Mouse (Mus musculus): ENCODE measurements around the gene P2ry6. TPM values are rescaled to one million over a fixed set of nuclear protein-coding genes. Genes with fewer than 3 reads are reported as not detected.

P2ry6 gene
- polyA plus RNA-seq, 1 experiment from 2014 or later = 3.2 TPM

GRCm38 (mm10) chr7:100931316-100931925, 43.0 kb downstream of the P2ry6 start:
- peak overlapping the region; percentile 43 for H3K4me3 ChIP-seq
- peak overlapping the region; percentile 89 for H3K4me2 ChIP-seq
- no peaks in the 10 kb centered on the region for H3K9me3 ChIP-seq
- peak overlapping the region; percentile 67 for H3K27ac ChIP-seq
- peaks cover 49% of the 10 kb centered on the region for H3K27me3 ChIP-seq (replicated peaks)
- WGBS = under 1% methylated on average over 73 of the region's 73 CpGs
- no peaks in the 10 kb centered on the region for H3K36me3 ChIP-seq (replicated peaks)
- ATAC-seq (replicated peaks) = peak; percentile 37
- peaks cover 41% of the 10 kb centered on the region for H3K4me1 ChIP-seq
- H3K9ac ChIP-seq = peak overlapping the region; percentile 33

- H3K4me3 ChIP-seq = peak overlapping the region; percentile 43
- peak overlapping the region; percentile 89 for H3K4me2 ChIP-seq
- H3K27me3 ChIP-seq (replicated peaks) = peaks cover 53% of the 10 kb centered on the region
- peak overlapping the region; percentile 33 for H3K9ac ChIP-seq
- no peaks in the 10 kb centered on the region for H3K9me3 ChIP-seq
- ATAC-seq (replicated peaks) = no peak
- WGBS = 4% methylated on average over 52 of the region's 53 CpGs
- no peak overlapping the region for H3K27ac ChIP-seq
- H3K36me3 ChIP-seq (replicated peaks) = no peaks in the 10 kb centered on the region
- H3K4me1 ChIP-seq = peaks cover 48% of the 10 kb centered on the region
Observed at GRCm38 (mm10) chr7:100930619-100931315, 43.7 kb downstream of the P2ry6 start.

GRCm38 (mm10) chr7:100929639-100930303, 44.7 kb downstream of the P2ry6 start:
- no peak overlapping the region for H3K4me3 ChIP-seq
- H3K36me3 ChIP-seq (replicated peaks) = no peaks in the 10 kb centered on the region
- no peaks in the 10 kb centered on the region for H3K9me3 ChIP-seq
- H3K4me1 ChIP-seq = peaks cover 55% of the 10 kb centered on the region
- whole genome bisulfite sequencing = 81% methylated on average over 19 of the region's 19 CpGs
- peak overlapping the region; percentile 89 for H3K4me2 ChIP-seq
- ATAC-seq (replicated peaks) = no peak
- peaks cover 53% of the 10 kb centered on the region for H3K27me3 ChIP-seq (replicated peaks)
- H3K27ac ChIP-seq = no peak overlapping the region
- H3K9ac ChIP-seq = no peak overlapping the region

DNA sequence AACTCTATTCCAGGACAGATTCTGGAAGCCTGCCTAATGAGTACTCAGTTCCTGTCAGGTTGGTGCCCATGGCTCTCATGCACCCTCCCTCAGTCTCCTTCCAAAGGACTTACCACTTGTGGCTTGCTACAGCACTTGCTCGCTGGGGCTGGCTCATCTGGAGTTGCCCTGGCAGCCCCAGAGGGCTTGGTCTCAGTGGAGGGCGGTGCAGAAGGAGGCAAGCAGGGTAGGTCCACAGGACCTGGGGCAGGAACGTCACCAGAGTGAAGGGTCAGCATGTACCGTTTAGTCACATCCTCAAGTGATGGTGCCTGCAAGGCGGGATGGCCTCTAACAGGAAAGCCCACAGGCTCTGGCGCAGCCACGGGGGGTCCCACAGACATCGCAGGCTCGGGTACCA, 46.0 kb downstream of the P2ry6 start:
- H3K9ac ChIP-seq = no peak overlapping the region
- H3K9me3 ChIP-seq = no peaks in the 10 kb centered on the region
- no peak overlapping the region for H3K27ac ChIP-seq
- no peaks in the 10 kb centered on the region for H3K36me3 ChIP-seq (replicated peaks)
- ATAC-seq (replicated peaks) = no peak
- H3K27me3 ChIP-seq (replicated peaks) = peaks cover 51% of the 10 kb centered on the region
- H3K4me2 ChIP-seq = peak overlapping the region; percentile 89
- WGBS = 66% methylated on average over 9 of the region's 9 CpGs
- peaks cover 58% of the 10 kb centered on the region for H3K4me1 ChIP-seq
- no peak overlapping the region for H3K4me3 ChIP-seq

DNA sequence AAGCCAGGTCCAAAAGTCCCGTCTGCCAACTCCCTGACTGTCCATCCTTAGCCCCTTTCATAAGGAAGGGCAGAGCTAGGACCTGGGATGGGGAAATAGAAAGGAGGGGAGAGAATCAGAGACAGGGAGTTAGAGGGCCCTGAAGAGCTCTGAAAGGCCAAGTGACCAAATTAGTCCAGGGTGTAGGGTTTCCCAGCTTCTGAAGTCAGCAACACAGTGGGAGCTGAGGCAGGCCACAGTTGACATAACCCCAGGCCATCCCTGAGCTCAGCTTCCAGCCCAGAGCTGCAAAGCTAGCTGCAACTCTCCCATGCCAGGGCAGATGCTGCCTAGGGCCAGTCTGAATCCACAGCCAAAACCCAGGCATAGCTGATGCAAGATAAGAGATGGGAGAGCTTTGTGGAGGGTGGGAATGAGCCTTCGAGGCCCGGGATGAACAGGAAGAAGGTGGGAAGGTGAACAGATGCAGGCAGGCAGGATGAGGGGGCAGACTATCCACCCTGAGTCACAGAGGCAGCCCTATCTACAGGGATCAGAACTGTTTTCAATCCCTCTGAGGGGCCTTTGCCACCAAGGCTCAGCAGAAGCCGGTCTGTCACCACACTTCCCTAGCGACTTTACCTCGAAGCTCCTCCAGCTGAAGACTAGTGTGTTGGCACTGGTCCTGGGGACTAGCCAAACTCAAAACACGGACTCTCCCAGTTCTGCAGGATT, 47.0 kb downstream of the P2ry6 start:
- Histone ChIP-seq H3K4me2 (peak overlapping the region; percentile 89), H3K27me3 (replicated peaks) (peaks cover 44% of the 10 kb centered on the region), H3K4me1 (peaks cover 55% of the 10 kb centered on the region), H3K9ac (no peak overlapping the region), H3K4me3 (0 out of 2 replicates have a peak overlapping the region, but pooled peaks have one; percentile 2), H3K36me3 (replicated peaks) (no peaks in the 10 kb centered on the region), H3K27ac (no peak overlapping the region), H3K9me3 (no peaks in the 10 kb centered on the region)
- WGBS = 32% methylated on average over 7 of the region's 7 CpGs
- no peak for ATAC-seq (replicated peaks)

DNA sequence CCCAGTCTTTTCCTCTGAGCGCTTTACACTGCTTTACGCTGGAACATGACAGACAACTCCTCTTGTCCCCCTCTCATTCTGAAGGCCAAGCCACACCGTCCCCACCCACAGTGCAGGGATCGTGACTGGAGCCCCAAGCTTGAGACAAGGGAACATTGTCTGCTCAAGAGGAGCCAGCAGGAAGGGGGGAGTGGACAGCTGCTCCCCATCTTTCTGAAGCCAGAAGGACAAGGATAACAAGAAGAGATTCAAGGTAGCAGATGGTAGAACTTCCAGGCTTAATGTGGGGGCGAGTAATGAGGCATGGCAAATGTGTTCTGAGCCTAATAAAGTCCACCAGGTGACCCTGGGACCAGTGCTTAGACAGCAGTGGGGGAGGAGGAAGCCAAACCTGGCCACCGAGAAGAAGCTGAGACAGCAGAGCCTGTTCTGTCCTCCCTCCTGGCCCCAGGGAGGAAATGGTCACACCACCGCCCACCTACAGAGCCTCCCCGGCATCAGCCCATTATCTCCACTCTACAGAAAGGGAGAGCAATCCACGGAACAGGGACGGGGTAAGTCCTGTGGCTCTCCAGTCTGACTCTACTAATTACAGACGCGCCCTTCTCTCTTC, 48.0 kb downstream of the P2ry6 start:
- 30% methylated on average over 12 of the region's 12 CpGs for WGBS
- Histone ChIP-seq H3K4me2 (peak overlapping the region; percentile 89), H3K36me3 (replicated peaks) (no peaks in the 10 kb centered on the region), H3K9ac (peak overlapping the region; percentile 7; the same call in 1 of the 2 replicates), H3K27ac (no peak overlapping the region), H3K27me3 (replicated peaks) (peaks cover 34% of the 10 kb centered on the region), H3K4me3 (no peak overlapping the region), H3K4me1 (peaks cover 44% of the 10 kb centered on the region), H3K9me3 (no peaks in the 10 kb centered on the region)
- ATAC-seq (replicated peaks) = no peak

GRCm38 (mm10) chr7:100924674-100925445, 49.6 kb downstream of the P2ry6 start:
- H3K27ac ChIP-seq = no peak overlapping the region
- no peak overlapping the region for H3K4me3 ChIP-seq
- 27% methylated on average over 10 of the region's 10 CpGs for WGBS
- no peaks in the 10 kb centered on the region for H3K9me3 ChIP-seq
- H3K36me3 ChIP-seq (replicated peaks) = no peaks in the 10 kb centered on the region
- ATAC-seq (replicated peaks) = no peak
- peaks cover 19% of the 10 kb centered on the region for H3K27me3 ChIP-seq (replicated peaks)
- H3K9ac ChIP-seq = no peak overlapping the region
- peaks cover 36% of the 10 kb centered on the region for H3K4me1 ChIP-seq
- peak overlapping the region; percentile 10; the same call in 1 of the 2 replicates for H3K4me2 ChIP-seq

GRCm38 (mm10) chr7:100924200-100924599, 50.2 kb downstream of the P2ry6 start:
- H3K9ac ChIP-seq = no peak overlapping the region
- H3K27me3 ChIP-seq (replicated peaks) = peaks cover 12% of the 10 kb centered on the region; the same call in 1 of the 2 replicates
- no peak overlapping the region for H3K4me3 ChIP-seq
- WGBS = 90% methylated on average over 5 of the region's 5 CpGs
- no peak for ATAC-seq (replicated peaks)
- H3K4me2 ChIP-seq = peak overlapping the region; percentile 3; the same call in 1 of the 2 replicates
- H3K36me3 ChIP-seq (replicated peaks) = no peaks in the 10 kb centered on the region
- H3K4me1 ChIP-seq = peaks cover 38% of the 10 kb centered on the region
- no peak overlapping the region for H3K27ac ChIP-seq
- no peaks in the 10 kb centered on the region for H3K9me3 ChIP-seq

- WGBS = 85% methylated on average over 4 of the region's 4 CpGs
- H3K27ac ChIP-seq = no peak overlapping the region
- peaks cover 38% of the 10 kb centered on the region for H3K4me1 ChIP-seq
Observed at GRCm38 (mm10) chr7:100922907-100923306, 51.5 kb downstream of the P2ry6 start.

GRCm38 (mm10) chr7:100921289-100921688, 53.2 kb downstream of the P2ry6 start:
- no peak overlapping the region for H3K9ac ChIP-seq
- H3K27me3 ChIP-seq (replicated peaks) = peaks cover 3% of the 10 kb centered on the region; the same call in 1 of the 2 replicates
- no peaks in the 10 kb centered on the region for H3K9me3 ChIP-seq
- ATAC-seq (replicated peaks) = no peak
- 89% methylated on average over 5 of the region's 5 CpGs for WGBS
- peaks cover 28% of the 10 kb centered on the region for H3K4me1 ChIP-seq
- H3K4me3 ChIP-seq = no peak overlapping the region
- no peak overlapping the region for H3K4me2 ChIP-seq
- H3K27ac ChIP-seq = no peak overlapping the region
- no peaks in the 10 kb centered on the region for H3K36me3 ChIP-seq (replicated peaks)

More at GRCm38 (mm10) chr7:100922907-100923306, 51.5 kb downstream of the P2ry6 start:
- Histone ChIP-seq H3K4me2 (no peak overlapping the region), H3K27me3 (replicated peaks) (peaks cover 8% of the 10 kb centered on the region; the same call in 1 of the 2 replicates), H3K36me3 (replicated peaks) (no peaks in the 10 kb centered on the region), H3K9ac (no peak overlapping the region), H3K9me3 (no peaks in the 10 kb centered on the region), H3K4me3 (no peak overlapping the region)
- no peak for ATAC-seq (replicated peaks)

GRCm38 (mm10) chr7:100919809-100920107, 54.7 kb downstream of the P2ry6 start:
- H3K27ac ChIP-seq = no peak overlapping the region
- H3K9me3 ChIP-seq = no peaks in the 10 kb centered on the region
- H3K9ac ChIP-seq = no peak overlapping the region
- 16% methylated on average over 2 of the region's 2 CpGs for WGBS
- no peaks in the 10 kb centered on the region for H3K36me3 ChIP-seq (replicated peaks)
- H3K4me2 ChIP-seq = no peak overlapping the region
- no peak overlapping the region for H3K4me3 ChIP-seq
- no peaks in the 10 kb centered on the region for H3K27me3 ChIP-seq (replicated peaks)
- ATAC-seq (replicated peaks) = no peak
- peaks cover 16% of the 10 kb centered on the region for H3K4me1 ChIP-seq

All from midbrain, embryonic 15.5 days (tissue).